Comparison of ENCODE assay signal across 23 mouse cellular contexts in genomic region chr13:91724211-91724610, GRCm38 (mm10). TPM values are rescaled to one million over a fixed set of nuclear protein-coding genes. Genes with fewer than 3 reads are reported as not detected.
"Had no signal": no experiment of that assay in that cellular context is flagged by ENCODE, and none has a peak within 500 bp of the region (broad histone marks: within the 10 kb centered on the region; RNA-seq: fewer than 3 reads in every experiment).

No protein-coding gene starts in this region.

- DNase-seq: kidney, adult 2 months; kidney, postnatal 36 days; layer of hippocampus, postnatal 36 days; left cerebral cortex, postnatal 4 days; liver, postnatal 0 days; lung, postnatal 14 days; lung, postnatal 4 days; right cerebral cortex, adult 18-20 months; right cerebral cortex, postnatal 25 days; thymus, adult 18-20 months; thymus, postnatal 36 days had no signal

- H3K27me3 ChIP-seq: limb, embryonic 12.5 days; limb, embryonic 15.5 days; lung, embryonic 15.5 days; midbrain, embryonic 15.5 days; neural tube, embryonic 13.5 days had no signal

- H3K4me2 ChIP-seq: limb, embryonic 12.5 days; limb, embryonic 15.5 days; liver, embryonic 11.5 days; lung, embryonic 15.5 days; midbrain, embryonic 11.5 days; midbrain, embryonic 15.5 days; neural tube, embryonic 13.5 days had no signal

- H3K36me3 ChIP-seq: limb, embryonic 12.5 days; limb, embryonic 15.5 days; lung, embryonic 15.5 days; midbrain, embryonic 15.5 days; neural tube, embryonic 13.5 days had no signal

- H3K4me1 ChIP-seq: limb, embryonic 12.5 days; limb, embryonic 15.5 days; lung, embryonic 15.5 days; midbrain, embryonic 15.5 days; neural tube, embryonic 13.5 days had no signal

- H3K4me3 ChIP-seq: left cerebral cortex, adult 2 months; limb, embryonic 12.5 days; limb, embryonic 15.5 days; lung, embryonic 15.5 days; midbrain, embryonic 15.5 days; myocyte; neural tube, embryonic 13.5 days had no signal

- H3K9ac ChIP-seq: limb, embryonic 12.5 days; limb, embryonic 15.5 days; liver, embryonic 14.5 days; liver, postnatal 0 days; lung, embryonic 15.5 days; midbrain, embryonic 15.5 days; neural tube, embryonic 13.5 days had no signal

- H3K27ac ChIP-seq: kidney, postnatal 0 days; left cerebral cortex, adult 2 months; limb, embryonic 12.5 days; limb, embryonic 15.5 days; liver, embryonic 14.5 days; lung, embryonic 15.5 days; midbrain, embryonic 15.5 days; neural tube, embryonic 13.5 days had no signal

- H3K9me3 ChIP-seq: limb, embryonic 12.5 days; limb, embryonic 15.5 days; lung, embryonic 15.5 days; midbrain, embryonic 15.5 days; neural tube, embryonic 13.5 days had no signal

RNA-seq across cellular contexts. Expression of gene Acot12, which starts 17.1 kb away (rescaled TPM):
- polyA plus RNA-seq: limb, embryonic 12.5 days; limb, embryonic 15.5 days; lung, embryonic 15.5 days; midbrain, embryonic 11.5 days; neural tube, embryonic 13.5 days; spleen, adult 2 months had no signal
